Mouse (Mus musculus) myocyte (in vitro differentiated cells): ENCODE measurements around the gene Selenow.

Experiments used
- E2F4 ChIP-seq: IDR thresholded peaks from one replicate; pipeline ENCODE4 v1.6.1; 2011; ENCODE audit warnings: mild to moderate bottlenecking, control low read depth, moderate library complexity; ENCODE audit not compliant: insufficient read depth
- MAX ChIP-seq: IDR thresholded peaks from one replicate; pipeline ENCODE4 v1.6.1; 2011; ENCODE audit warnings: low read depth, mild to moderate bottlenecking, control low read depth
- MYOD1 ChIP-seq, 3 experiments: IDR thresholded peaks; one replicate each; pipeline ENCODE4 v1.6.1; 2011; ENCODE audit warnings: control low read depth in 2 of 3, low read depth in 2 of 3, mild to moderate bottlenecking in 2 of 3, moderate library complexity in 1 of 3; ENCODE audit not compliant: insufficient read length in 2 of 3, control insufficient read depth in 1 of 3
- MYOG ChIP-seq, 3 experiments: IDR thresholded peaks; one replicate each; pipeline ENCODE4 v1.6.1; 2011; ENCODE audit warnings: control low read depth in 2 of 3, low read depth in 2 of 3, mild to moderate bottlenecking in 2 of 3; ENCODE audit not compliant: insufficient read length in 2 of 3, control insufficient read depth in 1 of 3, insufficient read depth in 1 of 3
- POLR2A ChIP-seq: IDR thresholded peaks from one replicate; pipeline ENCODE4 v1.6.1; 2011; ENCODE audit warnings: low read depth, mild to moderate bottlenecking, control low read depth, moderate library complexity; ENCODE audit not compliant: insufficient read length
- POLR2AphosphoS2 ChIP-seq: IDR thresholded peaks from one replicate; pipeline ENCODE4 v1.6.1; 2011; ENCODE audit warnings: low read depth, control low read depth; ENCODE audit not compliant: insufficient read length
- TCF12 ChIP-seq: IDR thresholded peaks from one replicate; pipeline ENCODE4 v1.6.1; 2011; ENCODE audit warnings: mild to moderate bottlenecking, control low read depth; ENCODE audit not compliant: poor library complexity, insufficient read depth, severe bottlenecking
- TCF3 ChIP-seq: IDR thresholded peaks from one replicate; pipeline ENCODE4 v1.6.1; 2011; ENCODE audit warnings: low read depth, control low read depth; ENCODE audit not compliant: insufficient read length
- USF1 ChIP-seq: IDR thresholded peaks from one replicate; pipeline ENCODE4 v1.6.1; 2011; ENCODE audit warnings: low read depth, mild to moderate bottlenecking, control low read depth, moderate library complexity

GRCm38 (mm10) chr7:15953307-15954074 lies 31.3 kb upstream of the Selenow start:
- TF ChIP-seq POLR2AphosphoS2: peak; percentile 24
- TF ChIP-seq TCF12: no peak
- no peak for TF ChIP-seq POLR2A
- TF ChIP-seq USF1: no peak
- TF ChIP-seq E2F4: no peak
- TF ChIP-seq TCF3: no peak
- no peak for TF ChIP-seq MYOD1 (IDR thresholded peaks at IDR 0.05; ENCODE audit: control insufficient read depth in 1 of 3, insufficient read length in 2 of 3, low read depth in 2 of 3)
- TF ChIP-seq MYOG (IDR thresholded peaks at IDR 0.05; ENCODE audit: control insufficient read depth in 1 of 3, insufficient read depth in 1 of 3, insufficient read length in 2 of 3, low read depth in 2 of 3): no peak
- no peak for TF ChIP-seq MAX
